Mouse (Mus musculus) lung, postnatal 0 days (tissue): ENCODE results near the gene Nyap1.

ENCODE experiments used
- CTCF ChIP-seq: IDR thresholded peaks from 2 replicates; pipeline ENCODE4 v1.5.1; 2016; ENCODE audit warnings: antibody characterized with exemption, mild to moderate bottlenecking
- EP300 ChIP-seq: IDR thresholded peaks from 2 replicates; pipeline ENCODE4 v1.6.1; 2016; ENCODE audit warnings: antibody characterized with exemption, mild to moderate bottlenecking, control low read depth

- TF ChIP-seq CTCF (no peak), EP300 (no peak)
Observed at GRCm38 (mm10) chr5:137781661-137782060, 40.3 kb upstream of the Nyap1 start.
